Mouse (Mus musculus): Measurements from ENCODE around the gene Cacna2d3. TPM values are rescaled to one million over a fixed set of nuclear protein-coding genes. Genes with fewer than 3 reads are reported as not detected.

Gene Cacna2d3
- total RNA-seq, 2 experiments from 2014 or later, result 112 to 115 TPM

- Histone ChIP-seq H3K4me3 (no peak overlapping the region), H3K27ac (no peak overlapping the region)
- intact Hi-C loops (cut with DNase I), result no loop called here
- no peak for TF ChIP-seq CTCF (IDR thresholded peaks at IDR 0.05)
- no peak for DNase-seq (ENCODE audit: extremely low spot score in 1 of 2, low spot score in 2 of 2)
These were observed 771.2 kb downstream of the Cacna2d3 start for GRCm38 (mm10) chr14:28950499-28950898.

DNA sequence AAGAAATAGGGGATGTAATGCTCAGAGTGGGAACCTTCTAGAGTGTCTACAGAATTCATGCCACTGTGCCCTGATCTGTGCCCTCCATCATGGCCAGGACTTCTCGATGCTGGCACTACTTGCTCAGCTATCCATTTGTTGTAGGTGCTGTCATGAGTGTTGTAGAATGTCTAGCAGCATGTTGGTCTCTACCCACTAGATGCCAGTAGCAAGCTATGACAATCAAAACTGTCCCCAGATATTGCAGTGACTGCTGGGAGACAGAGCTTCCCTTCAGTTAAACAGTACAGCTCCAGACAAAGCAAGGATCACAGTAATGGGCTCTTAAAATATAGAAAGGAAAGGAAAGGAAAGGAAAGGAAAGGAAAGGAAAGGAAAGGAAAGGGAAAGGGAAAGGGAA is 771.9 kb downstream of the Cacna2d3 start:
- intact Hi-C loops (cut with DNase I), result loop anchor here (5.0 kb wide), 1 partner anchor 143 kb away; no protein-coding TSS in a partner anchor
- Histone ChIP-seq H3K27ac (no peak overlapping the region), H3K4me3 (no peak overlapping the region)
- peak; percentile 22 for TF ChIP-seq CTCF (IDR thresholded peaks at IDR 0.05)
- no peak for DNase-seq (ENCODE audit: extremely low spot score in 1 of 2, low spot score in 2 of 2)

GRCm38 (mm10) chr14:28948019-28948850 is 773.4 kb downstream of the Cacna2d3 start:
- intact Hi-C loops (cut with DNase I), result loop anchor here (5.0 kb wide), 1 partner anchor 144 kb away; no protein-coding TSS in a partner anchor
- Histone ChIP-seq H3K27ac (no peak overlapping the region), H3K4me3 (no peak overlapping the region)
- TF ChIP-seq CTCF (IDR thresholded peaks at IDR 0.05), result no peak
- no peak for DNase-seq (ENCODE audit: extremely low spot score in 1 of 2, low spot score in 2 of 2)

GRCm38 (mm10) chr14:28932746-28933293 is 788.8 kb downstream of the Cacna2d3 start:
- no peak overlapping the region for H3K27ac ChIP-seq
- intact Hi-C loops (cut with DNase I), result no loop called here
- TF ChIP-seq CTCF (IDR thresholded peaks at IDR 0.05), result no peak
- no peak for DNase-seq (ENCODE audit: extremely low spot score in 1 of 2, low spot score in 2 of 2)
- H3K4me3 ChIP-seq, result no peak overlapping the region

DNA sequence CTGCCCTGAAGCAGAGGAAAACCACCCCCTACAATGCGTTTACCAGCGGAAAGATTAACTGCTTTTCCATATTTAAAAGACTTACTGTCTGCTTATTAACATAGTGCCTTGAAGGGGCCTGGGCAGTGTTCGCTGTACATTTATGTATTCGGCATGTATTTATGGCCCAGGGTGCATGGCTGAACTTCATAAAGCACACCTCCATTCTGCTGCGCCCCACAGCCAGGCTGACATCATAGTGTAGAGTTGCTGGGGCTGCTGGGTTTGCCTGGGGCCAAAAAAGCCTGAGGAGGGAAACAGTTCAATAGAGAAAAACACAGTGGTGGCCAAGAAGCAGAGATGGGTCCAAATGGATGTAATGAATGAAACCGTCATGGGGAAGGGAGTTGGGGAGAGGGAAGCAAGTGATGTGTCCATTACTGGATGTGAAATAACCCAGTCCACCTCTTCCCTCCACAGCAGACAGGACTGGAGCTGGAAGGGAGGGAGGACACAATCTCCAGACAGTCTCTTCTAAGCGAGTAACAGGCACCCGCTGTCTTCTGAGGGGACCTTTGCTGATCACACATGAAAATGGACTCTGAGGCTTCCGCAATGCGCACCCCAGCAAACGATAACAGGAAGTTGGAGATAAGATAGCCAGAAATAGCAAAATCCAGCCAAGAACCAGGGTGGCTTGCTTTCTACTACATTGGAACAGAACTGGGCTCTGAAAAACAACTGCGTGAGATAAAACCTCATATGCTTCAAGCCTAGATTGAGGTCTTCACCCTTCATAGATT is 798.3 kb downstream of the Cacna2d3 start:
- intact Hi-C loops (cut with DNase I), result no loop called here
- no peak overlapping the region for H3K4me3 ChIP-seq
- TF ChIP-seq CTCF (IDR thresholded peaks at IDR 0.05), result no peak
- no peak overlapping the region for H3K27ac ChIP-seq
- no peak for DNase-seq (ENCODE audit: extremely low spot score in 1 of 2, low spot score in 2 of 2)

- intact Hi-C loops (cut with DNase I), result no loop called here
- DNase-seq (ENCODE audit: extremely low spot score in 1 of 2, low spot score in 2 of 2), result no peak
These were observed 802.8 kb downstream of the Cacna2d3 start for GRCm38 (mm10) chr14:28918871-28919270.

DNA sequence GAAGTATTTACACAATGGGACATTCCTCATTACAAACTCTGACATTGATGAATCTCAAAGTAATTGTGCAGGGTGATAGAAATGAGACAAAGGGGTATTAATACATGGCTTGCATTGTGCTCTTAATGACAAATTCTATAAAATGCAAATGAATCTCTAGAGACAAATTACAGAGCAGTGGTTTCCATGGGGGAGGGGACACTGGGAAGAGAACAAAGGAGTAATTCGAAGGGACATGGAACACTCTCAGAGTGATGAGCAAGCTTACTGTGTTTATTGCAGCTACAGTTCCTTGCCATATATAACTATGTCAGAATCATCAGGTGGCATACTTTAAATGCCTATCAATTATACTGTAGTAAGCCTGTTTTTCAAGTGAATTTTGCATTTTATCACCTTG is 806.7 kb downstream of the Cacna2d3 start:
- TF ChIP-seq CTCF (IDR thresholded peaks at IDR 0.05), result no peak
- no peak for DNase-seq (ENCODE audit: extremely low spot score in 1 of 2, low spot score in 2 of 2)
- Histone ChIP-seq H3K27ac (no peak overlapping the region), H3K4me3 (no peak overlapping the region)
- intact Hi-C loops (cut with DNase I), result no loop called here

More at GRCm38 (mm10) chr14:28918871-28919270, 802.8 kb downstream of the Cacna2d3 start:
- Histone ChIP-seq H3K4me3 (no peak overlapping the region), H3K27ac (no peak overlapping the region)
- TF ChIP-seq CTCF (IDR thresholded peaks at IDR 0.05), result no peak

DNA sequence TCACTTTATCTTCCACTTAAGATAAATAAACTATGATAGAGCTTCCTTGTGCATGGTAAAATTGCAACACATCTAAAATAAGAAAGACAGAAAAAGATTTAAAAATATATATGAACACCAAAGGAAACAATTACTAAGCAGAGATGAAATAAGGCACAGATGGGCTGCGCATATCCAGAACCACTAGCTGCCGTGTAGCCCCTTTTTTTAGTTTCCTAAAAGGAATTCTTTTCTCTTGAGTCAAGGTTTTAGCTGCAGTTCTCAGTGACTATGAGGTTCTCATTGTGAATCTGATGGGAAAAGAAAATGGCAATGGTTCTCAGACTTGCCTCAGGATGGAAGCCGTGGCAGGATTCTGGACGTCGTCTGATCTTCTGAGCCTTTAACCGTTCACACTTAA is 814.0 kb downstream of the Cacna2d3 start:
- intact Hi-C loops (cut with DNase I), result loop anchor here (5.0 kb wide), 1 partner anchor 70 kb away; no protein-coding TSS in a partner anchor
- no peak for DNase-seq (ENCODE audit: extremely low spot score in 1 of 2, low spot score in 2 of 2)
- Histone ChIP-seq H3K27ac (no peak overlapping the region; the same call in 1 of the 2 replicates), H3K4me3 (no peak overlapping the region)
- TF ChIP-seq CTCF (IDR thresholded peaks at IDR 0.05), result no peak

DNA sequence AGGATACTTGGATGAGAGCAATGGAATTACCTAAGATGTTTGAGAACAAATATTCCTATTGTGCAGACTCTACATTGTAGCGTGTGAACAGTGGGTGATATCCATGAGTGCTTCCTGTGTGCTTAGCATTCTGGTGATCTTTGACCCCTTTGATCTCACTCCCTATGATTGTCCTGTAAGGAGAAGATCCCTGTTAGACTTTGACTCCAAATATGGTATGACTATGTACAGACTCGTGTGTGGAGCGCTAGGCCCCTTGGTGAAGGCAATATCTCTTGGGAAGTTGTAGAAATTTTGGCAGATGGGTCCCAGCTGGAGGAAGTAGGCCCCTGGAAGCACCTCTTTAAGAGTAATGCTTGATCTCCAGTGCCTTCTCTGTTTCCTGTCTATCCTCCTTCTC is 829.1 kb downstream of the Cacna2d3 start:
- Histone ChIP-seq H3K27ac (no peak overlapping the region), H3K4me3 (no peak overlapping the region)
- DNase-seq (ENCODE audit: extremely low spot score in 1 of 2, low spot score in 2 of 2), result no peak
- intact Hi-C loops (cut with DNase I), result no loop called here
- no peak for TF ChIP-seq CTCF (IDR thresholded peaks at IDR 0.05)

DNA sequence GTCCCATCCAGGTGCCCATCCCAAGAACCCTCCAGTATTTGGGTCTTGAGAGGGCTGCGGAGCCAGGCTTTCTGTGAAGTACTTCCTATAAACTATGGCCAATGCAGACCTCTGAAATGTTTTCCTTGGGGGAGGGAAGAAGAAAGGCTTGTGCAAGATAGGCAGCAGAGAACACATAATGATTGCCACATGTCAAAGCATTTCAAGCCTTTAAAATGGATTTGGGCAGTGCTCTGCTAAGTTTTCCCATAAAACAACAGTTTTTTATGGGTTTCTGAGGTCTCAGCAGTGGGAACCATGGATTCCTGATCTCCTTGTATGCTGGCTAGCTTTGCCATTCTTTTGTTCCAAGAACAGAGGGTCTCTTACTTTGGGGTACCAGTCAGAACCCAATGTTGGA is 834.3 kb downstream of the Cacna2d3 start:
- no peak for DNase-seq (ENCODE audit: extremely low spot score in 1 of 2, low spot score in 2 of 2)
- no peak overlapping the region for H3K4me3 ChIP-seq

GRCm38 (mm10) chr14:28886661-28887060 is 835.0 kb downstream of the Cacna2d3 start:
- DNase-seq (ENCODE audit: extremely low spot score in 1 of 2, low spot score in 2 of 2), result no peak
- no peak for TF ChIP-seq CTCF (IDR thresholded peaks at IDR 0.05)
- intact Hi-C loops (cut with DNase I), result no loop called here
- Histone ChIP-seq H3K27ac (no peak overlapping the region), H3K4me3 (no peak overlapping the region)

More for the DNA sequence above, 834.3 kb downstream of the Cacna2d3 start:
- H3K27ac ChIP-seq, result no peak overlapping the region
- TF ChIP-seq CTCF (IDR thresholded peaks at IDR 0.05), result no peak
- intact Hi-C loops (cut with DNase I), result no loop called here

DNA sequence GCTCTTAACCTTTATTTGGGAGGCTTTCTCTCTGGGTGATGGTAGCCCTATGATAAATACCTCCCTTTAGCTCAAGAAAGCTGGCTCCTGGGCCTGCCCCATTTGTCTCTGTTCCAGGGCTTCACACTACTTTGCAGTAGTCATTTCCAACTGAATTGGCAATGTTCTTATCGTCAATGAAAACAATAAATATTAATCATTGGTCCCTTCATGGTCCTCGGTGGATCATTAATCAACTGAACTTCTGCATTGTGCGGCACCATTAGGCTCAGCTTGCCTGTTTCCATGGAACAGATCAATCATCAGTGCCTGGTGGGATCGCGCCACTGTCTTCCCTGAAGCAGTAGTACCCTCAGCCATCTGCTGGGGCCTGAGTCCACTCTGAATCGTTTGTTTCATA is 850.7 kb downstream of the Cacna2d3 start:
- intact Hi-C loops (cut with DNase I), result no loop called here
- DNase-seq (ENCODE audit: extremely low spot score in 1 of 2, low spot score in 2 of 2), result no peak
- no peak overlapping the region for H3K4me3 ChIP-seq
- no peak overlapping the region for H3K27ac ChIP-seq
- no peak for TF ChIP-seq CTCF (IDR thresholded peaks at IDR 0.05)
